Mouse (Mus musculus): ENCODE measurements around the gene Itgal. TPM values are rescaled to one million over a fixed set of nuclear protein-coding genes. Genes with fewer than 3 reads are reported as not detected.
"Not testable (repeated sequence)": the region's sequence is repeated elsewhere in the genome, so short reads cannot be mapped to it uniquely, and the experiment has no call there.

The Itgal gene
- total and polyA plus RNA-seq, 3 experiments: 0.92 to 9.7 TPM; not detected in 1

DNA sequence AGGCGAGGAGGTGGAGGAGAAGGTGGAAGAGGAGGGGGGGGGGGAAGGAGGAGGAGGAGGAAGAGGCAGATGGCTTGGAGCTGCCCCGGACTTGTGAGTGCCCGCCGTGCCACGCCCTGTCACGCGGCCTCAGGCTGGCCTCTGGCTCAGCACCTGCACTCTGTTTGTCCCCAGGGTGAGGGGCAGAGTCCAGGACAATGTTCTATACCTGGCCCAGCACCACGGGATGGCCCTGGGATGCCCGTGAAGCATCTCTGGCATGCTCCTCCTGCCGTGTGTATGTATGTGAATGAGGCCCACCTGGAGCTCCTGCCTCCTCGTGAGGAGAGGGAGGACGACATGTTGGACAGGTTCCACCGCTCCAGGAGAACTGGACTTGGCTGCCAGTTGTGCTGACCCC lies 65.4 kb downstream of the Itgal start:
- Histone ChIP-seq H3K4me1 (ENCODE audit: control insufficient read depth in 1 of 2, insufficient read depth in 2 of 2, low read length in 2 of 2) (0 out of 4 replicates have a peak, but pooled peaks cover 4% of the 10 kb centered on the region in 2 experiments), H3K9me3 (replicated peaks; ENCODE audit: insufficient read depth, low read length) (no peaks in the 10 kb centered on the region), H3K4me3 (ENCODE audit: control insufficient read depth in 1 of 2, insufficient read depth in 1 of 2, low read depth in 2 of 2, low read length in 2 of 2) (peak overlapping the region in 1 of 2 experiments; percentile 23; a peak in 1 of 4 replicates), H3K27ac (ENCODE audit: control insufficient read depth, low read depth, low read length) (no peak overlapping the region), H3K36me3 (ENCODE audit: control insufficient read depth in 1 of 2, insufficient read depth in 2 of 2, low read length in 2 of 2) (peaks cover 0 to 3% of the 10 kb centered on the region in 2 experiments; a peak in 1 of 4 replicates), H3K27me3 (ENCODE audit: control insufficient read depth in 1 of 2, insufficient read depth in 2 of 2, low read length in 2 of 2) (peaks cover 0 to 1% of the 10 kb centered on the region in 2 experiments; a peak in 1 of 4 replicates), H3K9ac (ENCODE audit: control insufficient read depth, low read depth, low read length, poor library complexity, severe bottlenecking) (peak overlapping the region; percentile 19; the same call in 1 of the 2 replicates), H3K79me2 (ENCODE audit: control insufficient read depth, insufficient read depth, low read length, poor library complexity) (no peaks in the 10 kb centered on the region)
- no peak for TF ChIP-seq ZC3H11A (IDR thresholded peaks at IDR 0.05; ENCODE audit: low read depth, low read length)
- TF ChIP-seq ETS1 (IDR thresholded peaks at IDR 0.05; ENCODE audit: low read depth, low read length): no peak
- TF ChIP-seq KAT2A (conservative IDR thresholded peaks at IDR 0.05; ENCODE audit: low read depth, low read length): no peak
- no peak for TF ChIP-seq MAFK (IDR thresholded peaks at IDR 0.05; ENCODE audit: borderline replicate concordance, low read depth, low read length)
- TF ChIP-seq GATA1 (IDR thresholded peaks at IDR 0.05; ENCODE audit: low read depth, low read length): no peak
- TF ChIP-seq ZMIZ1 (IDR thresholded peaks at IDR 0.05; ENCODE audit: low read depth, low read length): no peak
- DNase-seq (ENCODE audit: low read depth, low spot score): no peak

DNA sequence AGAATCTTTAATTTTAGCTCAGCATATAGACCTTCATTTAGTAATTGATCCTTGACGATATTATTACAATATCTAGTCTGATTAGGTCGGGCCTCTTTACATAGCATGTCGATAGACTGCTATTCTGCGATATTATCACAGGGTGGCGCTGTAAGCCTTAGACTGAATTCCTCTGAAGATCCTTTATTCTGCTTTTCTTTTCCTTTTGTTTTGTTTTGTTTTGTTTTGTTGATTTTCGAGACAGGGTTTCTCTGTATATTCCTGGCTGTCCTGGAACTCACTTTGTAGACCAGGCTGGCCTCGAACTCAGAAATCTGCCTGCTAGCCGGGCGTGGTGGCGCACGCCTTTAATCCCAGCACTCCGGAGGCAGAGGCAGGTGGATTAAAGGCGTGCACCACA lies 66.4 kb downstream of the Itgal start:
- not testable (repeated sequence) for H3K27ac ChIP-seq (ENCODE audit: control insufficient read depth, low read depth, low read length); H3K79me2 ChIP-seq (ENCODE audit: control insufficient read depth, insufficient read depth, low read length, poor library complexity); H3K27me3 ChIP-seq (ENCODE audit: control insufficient read depth in 1 of 2, insufficient read depth in 2 of 2, low read length in 2 of 2); H3K36me3 ChIP-seq (ENCODE audit: control insufficient read depth in 1 of 2, insufficient read depth in 2 of 2, low read length in 2 of 2); H3K4me1 ChIP-seq (ENCODE audit: control insufficient read depth in 1 of 2, insufficient read depth in 2 of 2, low read length in 2 of 2); H3K9me3 ChIP-seq (replicated peaks; ENCODE audit: insufficient read depth, low read length)
- DNase-seq (ENCODE audit: low read depth, low spot score): peak; percentile 83
- Histone ChIP-seq H3K4me3 (ENCODE audit: control insufficient read depth in 1 of 2, insufficient read depth in 1 of 2, low read depth in 2 of 2, low read length in 2 of 2) (peak overlapping the region; percentile 30 to 60), H3K9ac (ENCODE audit: control insufficient read depth, low read depth, low read length, poor library complexity, severe bottlenecking) (peak overlapping the region; percentile 67)
- TF ChIP-seq CTCF (IDR thresholded peaks at IDR 0.05 in 2 of 3, conservative IDR thresholded peaks at IDR 0.05 in 1 of 3; ENCODE audit: control insufficient read depth in 1 of 3, insufficient read depth in 1 of 3, low read depth in 2 of 3, low read length in 3 of 3, poor library complexity in 1 of 3, severe bottlenecking in 1 of 3) (peak; percentile 31 to 91 (median 75)), ZC3H11A (IDR thresholded peaks at IDR 0.05; ENCODE audit: low read depth, low read length) (peak; percentile 94), SMC3 (IDR thresholded peaks at IDR 0.05; ENCODE audit: low read depth, low read length) (peak; percentile 85), RAD21 (IDR thresholded peaks at IDR 0.05; ENCODE audit: low read depth, low read length) (peak; percentile 94), MYC (IDR thresholded peaks at IDR 0.05; ENCODE audit: low read depth, low read length) (0 out of 2 replicates have a peak, but pooled peaks have one; percentile 27), SIN3A (IDR thresholded peaks at IDR 0.05; ENCODE audit: low read length) (peak; percentile 84), MXI1 (IDR thresholded peaks at IDR 0.05; ENCODE audit: low read depth, low read length) (peak; percentile 44; the same call in 1 of the 2 replicates), HCFC1 (IDR thresholded peaks at IDR 0.05; ENCODE audit: low read depth, low read length) (0 out of 2 replicates have a peak, but pooled peaks have one; percentile 55)

DNA sequence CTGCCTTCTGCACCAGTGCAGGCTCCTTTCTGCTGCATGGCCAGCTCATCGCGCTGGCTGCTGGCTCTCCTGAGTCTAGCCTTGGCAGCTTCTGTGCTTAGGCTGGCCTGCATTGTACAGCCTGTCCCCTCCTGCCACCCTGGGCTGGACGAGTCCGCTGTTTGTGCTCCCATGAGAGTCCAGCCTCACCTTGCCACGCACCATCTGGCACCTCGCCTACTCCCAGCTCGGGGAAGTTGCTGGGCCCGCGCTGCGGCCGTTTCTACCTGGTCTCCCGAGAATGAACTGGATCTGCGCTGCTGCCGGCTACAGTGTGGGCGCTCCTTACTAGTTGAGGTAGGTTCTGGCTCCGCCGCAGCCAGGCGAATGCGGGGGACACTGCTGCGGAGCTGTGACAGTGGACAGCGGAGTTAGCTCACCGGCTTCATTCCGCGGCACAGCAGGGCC lies 67.4 kb downstream of the Itgal start:
- Histone ChIP-seq H3K79me2 (ENCODE audit: control insufficient read depth, insufficient read depth, low read length, poor library complexity) (no peaks in the 10 kb centered on the region), H3K27me3 (ENCODE audit: control insufficient read depth in 1 of 2, insufficient read depth in 2 of 2, low read length in 2 of 2) (no peaks in the 10 kb centered on the region), H3K9ac (ENCODE audit: control insufficient read depth, low read depth, low read length, poor library complexity, severe bottlenecking) (no peak overlapping the region), H3K9me3 (replicated peaks; ENCODE audit: insufficient read depth, low read length) (no peaks in the 10 kb centered on the region), H3K36me3 (ENCODE audit: control insufficient read depth in 1 of 2, insufficient read depth in 2 of 2, low read length in 2 of 2) (peaks cover 0 to 3% of the 10 kb centered on the region in 2 experiments; a peak in 1 of 4 replicates), H3K27ac (ENCODE audit: control insufficient read depth, low read depth, low read length) (no peak overlapping the region), H3K4me1 (ENCODE audit: control insufficient read depth in 1 of 2, insufficient read depth in 2 of 2, low read length in 2 of 2) (0 out of 4 replicates have a peak, but pooled peaks cover 4% of the 10 kb centered on the region in 2 experiments), H3K4me3 (ENCODE audit: control insufficient read depth in 1 of 2, insufficient read depth in 1 of 2, low read depth in 2 of 2, low read length in 2 of 2) (no peak overlapping the region)
- no peak for DNase-seq (ENCODE audit: low read depth, low spot score)
- no peak for TF ChIP-seq ETS1 (IDR thresholded peaks at IDR 0.05; ENCODE audit: low read depth, low read length)
- no peak for TF ChIP-seq MYC (IDR thresholded peaks at IDR 0.05; ENCODE audit: low read depth, low read length)
- no peak for TF ChIP-seq CTCF (IDR thresholded peaks at IDR 0.05 in 2 of 3, conservative IDR thresholded peaks at IDR 0.05 in 1 of 3; ENCODE audit: control insufficient read depth in 1 of 3, insufficient read depth in 1 of 3, low read depth in 2 of 3, low read length in 3 of 3, poor library complexity in 1 of 3, severe bottlenecking in 1 of 3)
- TF ChIP-seq CHD2 (IDR thresholded peaks at IDR 0.05; ENCODE audit: low read length): no peak
- no peak for TF ChIP-seq ELF1 (IDR thresholded peaks at IDR 0.05; ENCODE audit: low read depth, low read length)
- TF ChIP-seq POLR2AphosphoS5 (IDR thresholded peaks at IDR 0.05; ENCODE audit: borderline replicate concordance, low read depth, low read length): no peak
- TF ChIP-seq SMC3 (IDR thresholded peaks at IDR 0.05; ENCODE audit: low read depth, low read length): no peak
- no peak for TF ChIP-seq CHD1 (IDR thresholded peaks at IDR 0.05; ENCODE audit: low read depth, low read length)
- TF ChIP-seq GABPA (IDR thresholded peaks at IDR 0.05; ENCODE audit: low read depth, low read length): no peak
- TF ChIP-seq E2F4 (IDR thresholded peaks at IDR 0.05; ENCODE audit: borderline replicate concordance, low read depth, low read length): no peak
- no peak for TF ChIP-seq RAD21 (IDR thresholded peaks at IDR 0.05; ENCODE audit: low read depth, low read length)
- no peak for TF ChIP-seq POLR2A (IDR thresholded peaks at IDR 0.05; ENCODE audit: control insufficient read depth in 1 of 2, insufficient read depth in 1 of 2, low read depth in 1 of 2, low read length in 2 of 2, poor library complexity in 1 of 2)
- no peak for TF ChIP-seq TCF12 (IDR thresholded peaks at IDR 0.05; ENCODE audit: low read depth, low read length)
- TF ChIP-seq USF2 (IDR thresholded peaks at IDR 0.05; ENCODE audit: borderline replicate concordance in 1 of 2, insufficient read depth in 1 of 2, low read depth in 1 of 2, low read length in 2 of 2): no peak
- no peak for TF ChIP-seq ZC3H11A (IDR thresholded peaks at IDR 0.05; ENCODE audit: low read depth, low read length)
- TF ChIP-seq MXI1 (IDR thresholded peaks at IDR 0.05; ENCODE audit: low read depth, low read length): no peak
- TF ChIP-seq UBTF (IDR thresholded peaks at IDR 0.05; ENCODE audit: borderline replicate concordance, insufficient read depth, low read depth, low read length): no peak

Measured in MEL (cell line).